Mouse (Mus musculus): Measurements from ENCODE around the gene Map7d3. TPM values are rescaled to one million over a fixed set of nuclear protein-coding genes. Genes with fewer than 3 reads are reported as not detected.

Gene Map7d3
- polyA plus RNA-seq (2012) = 0.53 and 0.68 TPM in 2 replicates

DNA sequence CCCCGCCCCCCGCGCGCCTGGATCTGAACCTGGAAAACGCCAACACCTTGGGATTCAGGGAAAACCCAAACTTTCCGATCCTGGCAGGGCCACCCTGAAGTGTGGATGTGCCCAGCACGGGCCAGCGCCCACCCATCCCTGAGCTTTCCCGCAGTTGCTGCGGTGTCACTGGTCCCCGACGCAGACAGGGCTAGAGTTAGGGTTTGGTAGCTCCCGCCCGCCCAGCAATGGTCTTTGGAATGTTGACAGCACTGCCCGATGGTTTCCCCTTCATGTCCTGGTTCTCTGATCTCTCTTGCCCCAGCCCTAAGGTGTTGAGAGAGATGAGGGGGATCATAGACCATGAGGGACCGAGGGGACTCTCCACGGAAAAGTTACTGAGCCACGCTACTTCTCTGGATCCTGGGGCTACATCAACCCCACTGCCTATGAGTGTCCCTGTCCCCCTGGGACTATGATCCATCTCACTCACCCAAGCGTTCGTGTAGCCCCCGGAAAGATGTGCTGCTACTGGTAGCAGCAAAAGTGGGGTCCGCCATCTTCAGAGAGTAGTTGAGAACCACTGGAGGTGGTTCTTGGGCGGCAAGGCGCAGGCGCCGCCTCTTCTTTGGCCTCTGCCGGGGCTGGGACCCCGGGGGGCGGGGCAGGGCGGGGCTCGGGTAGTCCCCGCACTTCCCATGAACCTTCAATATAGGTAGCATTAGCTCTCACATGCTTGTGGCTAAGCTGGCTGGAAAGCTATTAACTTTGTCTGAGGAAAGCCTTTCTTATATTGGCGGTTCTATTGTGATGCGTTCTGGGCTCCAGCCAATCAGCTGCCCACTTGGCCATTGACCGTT is at the start of gene Map7d3:
TSS of gene Map7d3 (minus strand) at position 562 of the 839 bp plus-strand sequence.

GRCm38 (mm10) chrX:56869863-56870262 is 47.7 kb upstream of the Map7d3 start, which contains the start of gene Adgrg4:
TSS of gene Adgrg4 (plus strand) at chrX:56870163.

Other genes starting within 250 kb of the Map7d3 start
- gene Mmgt1, start 224.3 kb downstream of the Map7d3 start, polyA plus RNA-seq (2012) = 0.86 and 1.0 TPM in 2 replicates
- gene Slc9a6, start 212.6 kb downstream of the Map7d3 start, polyA plus RNA-seq (2012) = 13.3 and 13.8 TPM in 2 replicates
- 0.18 and 0.40 TPM in 2 replicates for gene Fhl1, start 90.5 kb downstream of the Map7d3 start, polyA plus RNA-seq (2012)
- not detected in 2 replicates for gene Adgrg4, start 47.8 kb upstream of the Map7d3 start, polyA plus RNA-seq (2012)
- gene Brs3, start 220.7 kb upstream of the Map7d3 start, polyA plus RNA-seq (2012) = not detected in 2 replicates
- 18.4 and 25.8 TPM in 2 replicates for gene Htatsf1, start 231.3 kb upstream of the Map7d3 start, polyA plus RNA-seq (2012)